Mouse (Mus musculus) intestine, embryonic 16.5 days (tissue): ENCODE results near the gene Ndufb6. TPM values are rescaled to one million over a fixed set of nuclear protein-coding genes. Genes with fewer than 3 reads are reported as not detected.

Source experiments
- ATAC-seq: fragments of 200-750 bp; cut with Nextera tagmentation; 2 replicates; pipeline ENCODE4 v1.8.0; 2017; ENCODE audit warnings: moderate TSS enrichment, moderate library complexity
- H3K27ac ChIP-seq: fragments of 300-500 bp; sonication (generic); 2 replicates; pipeline ENCODE4 v1.5.1; 2014; ENCODE audit warnings: mild to moderate bottlenecking, low read length
- H3K27me3 ChIP-seq: fragments of 300-500 bp; sonication (generic); replicated peaks from 2 replicates; pipeline ENCODE4 v1.6.1; 2014; ENCODE audit warnings: low read length, control low read depth, mixed read lengths; ENCODE audit not compliant: control insufficient read depth, insufficient read depth
- H3K36me3 ChIP-seq: fragments of 300-500 bp; sonication (generic); 2 replicates; pipeline ENCODE4 v1.6.1; 2014; ENCODE audit warnings: low read length, control low read depth; ENCODE audit not compliant: control insufficient read depth, insufficient read depth
- H3K4me1 ChIP-seq: fragments of 300-500 bp; sonication (generic); 2 replicates; pipeline ENCODE4 v1.6.1; 2014; ENCODE audit warnings: low read length, control low read depth, mixed read lengths; ENCODE audit not compliant: control insufficient read depth, insufficient read depth
- H3K4me2 ChIP-seq: fragments of 300-500 bp; sonication (generic); 2 replicates; pipeline ENCODE4 v1.6.1; 2014; ENCODE audit warnings: low read depth, low read length, control low read depth
- H3K4me3 ChIP-seq: fragments of 300-500 bp; sonication (generic); 2 replicates; pipeline ENCODE4 v1.5.1; 2014; ENCODE audit warnings: mild to moderate bottlenecking, low read length
- H3K9ac ChIP-seq: fragments of 300-500 bp; sonication (generic); 2 replicates; pipeline ENCODE4 v1.6.1; 2014; ENCODE audit warnings: low read depth, low read length
- H3K9me3 ChIP-seq: fragments of 300-500 bp; sonication (generic); 2 replicates; pipeline ENCODE4 v1.6.1; 2016; ENCODE audit warnings: low read length, control low read depth; ENCODE audit not compliant: control insufficient read depth
- WGBS: fragments of 180-500 bp; shearing (Covaris S2); extraction: QIAGEN DNeasy Blood & Tissue Kit; methylation state at CpG from one replicate; pipeline ENCODE4 v1.1.7; 2014; 5-methylcytosine and 5-hydroxymethylcytosine counted together
- polyA plus RNA-seq: library from polyadenylated mRNA; unstranded; fragments of >200 nt; fragmentation: Nextera tagmentation; extraction: Ambion mirVana; gene quantifications from 2 replicates; pipeline ENCODE4 v1.2.1, GENCODE M21; 2015

The Ndufb6 gene
- polyA plus RNA-seq, result 399 and 413 TPM in 2 replicates

DNA sequence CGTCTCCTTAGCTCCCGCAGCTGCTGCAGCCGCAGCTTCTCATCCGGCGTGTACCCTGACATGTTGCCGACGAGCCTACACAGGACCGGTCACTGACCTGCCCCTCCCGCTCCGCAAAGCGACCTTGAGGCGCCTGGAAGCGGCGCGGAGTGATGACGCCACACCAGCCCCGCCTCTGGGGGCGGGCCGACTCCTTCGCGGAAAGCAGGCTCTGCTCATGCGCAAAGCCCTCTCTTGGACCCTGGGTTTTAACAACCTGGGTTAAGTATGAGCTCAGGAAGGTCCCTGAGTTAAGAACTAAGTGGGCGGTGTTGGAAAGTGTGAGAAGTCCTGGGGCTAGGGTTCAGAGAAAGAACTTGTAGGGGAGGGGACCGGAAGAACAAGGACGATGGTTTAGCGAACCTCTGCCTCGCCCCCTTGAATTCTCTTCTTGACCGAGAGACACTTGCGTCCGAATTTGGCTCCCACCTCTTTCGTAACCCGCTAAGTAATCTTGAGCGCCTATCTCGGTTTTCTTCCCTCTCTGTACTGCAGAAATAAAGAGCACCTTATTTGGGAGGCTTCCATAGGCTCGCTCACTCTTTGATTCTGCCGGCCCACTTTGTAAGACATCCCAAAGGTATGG, at the start of gene Ndufb6:
TSS of gene Ndufb6 (minus strand) at position 146 of the 625 bp plus-strand sequence.
- Histone ChIP-seq H3K9ac (peak within 1 kb of the TSS; percentile 93), H3K27me3 (no peaks in the 10 kb centered on the region), H3K27ac (peak within 1 kb of the TSS; percentile 92), H3K4me1 (peaks cover 10% of the 10 kb centered on the region), H3K4me3 (peak within 1 kb of the TSS; percentile 93), H3K9me3 (no peaks in the 10 kb centered on the region), H3K36me3 (no peaks in the 10 kb centered on the region), H3K4me2 (peak within 1 kb of the TSS; percentile 81)
- peak; percentile 97 for ATAC-seq
- under 1% methylated on average over 35 of the region's 36 CpGs for WGBS

DNA sequence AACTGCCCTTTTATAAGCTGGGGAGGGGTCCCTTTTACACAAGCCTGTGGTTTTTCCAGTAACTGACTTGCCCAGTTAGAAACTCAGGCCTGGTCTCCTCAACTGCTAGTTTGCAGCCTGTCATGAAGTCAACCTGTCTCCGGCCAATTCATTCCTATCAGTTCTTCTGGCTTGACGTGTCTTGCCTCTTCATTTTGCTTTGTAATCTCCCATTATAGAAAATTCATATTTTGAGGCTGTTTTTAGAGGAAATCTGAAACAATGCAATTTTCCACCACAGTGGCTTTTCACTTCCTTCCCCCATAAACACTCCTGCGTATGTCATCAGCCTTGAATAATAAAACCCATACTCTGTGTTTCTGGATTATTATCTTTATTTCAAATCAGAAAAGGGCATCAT, 47.9 kb upstream of the Ndufb6 start:
- no peak overlapping the region for H3K27ac ChIP-seq
- H3K4me3 ChIP-seq, result no peak overlapping the region
- no peaks in the 10 kb centered on the region for H3K4me1 ChIP-seq
- no peak overlapping the region for H3K4me2 ChIP-seq
- no peaks in the 10 kb centered on the region for H3K27me3 ChIP-seq
- ATAC-seq, result no peak
- H3K36me3 ChIP-seq, result no peaks in the 10 kb centered on the region
- H3K9me3 ChIP-seq, result no peaks in the 10 kb centered on the region
- no peak overlapping the region for H3K9ac ChIP-seq
- WGBS, result 85% methylated on average over 3 of the region's 3 CpGs

DNA sequence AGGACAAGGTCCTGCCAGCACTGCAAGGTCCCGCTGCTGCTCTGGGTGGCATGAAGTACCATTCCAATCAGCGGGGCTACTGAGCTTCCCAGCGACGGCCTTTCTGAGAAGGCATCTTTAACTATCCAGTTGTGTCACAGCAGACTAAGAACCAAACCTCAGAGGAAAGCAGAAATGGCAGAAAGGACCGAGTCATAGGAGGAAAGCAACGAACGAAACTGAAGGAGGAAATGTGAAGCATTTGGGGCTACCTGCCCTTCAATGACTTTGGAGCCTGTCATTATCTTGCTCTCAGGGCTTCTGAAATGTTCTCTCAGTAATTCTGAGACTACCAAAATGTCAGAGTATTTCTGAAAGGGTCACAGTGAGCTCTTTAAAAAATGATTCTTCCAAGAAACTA, 45.4 kb upstream of the Ndufb6 start:
- no peak overlapping the region for H3K27ac ChIP-seq
- no peaks in the 10 kb centered on the region for H3K27me3 ChIP-seq
- H3K4me2 ChIP-seq, result no peak overlapping the region
- H3K9ac ChIP-seq, result no peak overlapping the region
- 82% methylated on average over 7 of the region's 7 CpGs for WGBS
- H3K36me3 ChIP-seq, result no peaks in the 10 kb centered on the region
- no peak for ATAC-seq
- no peaks in the 10 kb centered on the region for H3K4me1 ChIP-seq
- H3K4me3 ChIP-seq, result no peak overlapping the region
- no peaks in the 10 kb centered on the region for H3K9me3 ChIP-seq

DNA sequence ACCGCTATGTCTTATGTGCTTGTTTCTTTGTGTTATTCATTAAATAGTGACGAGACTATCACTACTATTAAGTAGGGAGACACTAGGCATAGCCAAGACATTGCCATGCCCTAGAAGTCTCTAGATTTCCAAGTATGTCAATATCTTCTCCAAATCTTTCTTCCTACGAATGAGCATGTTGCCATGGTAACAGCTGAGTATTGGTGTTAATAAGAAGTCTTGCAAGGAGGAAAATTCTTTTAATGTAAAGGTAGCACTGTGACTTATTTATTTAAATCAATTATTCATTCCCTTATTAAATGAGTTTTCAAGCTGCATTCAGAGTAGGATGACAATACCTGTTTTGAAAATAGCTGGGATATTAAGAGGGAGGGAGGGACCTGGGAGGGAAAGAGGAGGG, 38.2 kb upstream of the Ndufb6 start:
- Histone ChIP-seq H3K9me3 (no peaks in the 10 kb centered on the region), H3K4me2 (no peak overlapping the region), H3K27ac (no peak overlapping the region), H3K4me3 (no peak overlapping the region), H3K9ac (no peak overlapping the region), H3K4me1 (no peaks in the 10 kb centered on the region), H3K36me3 (no peaks in the 10 kb centered on the region), H3K27me3 (no peaks in the 10 kb centered on the region)
- WGBS, result 75% methylated on average over 3 of the region's 3 CpGs
- no peak for ATAC-seq

DNA sequence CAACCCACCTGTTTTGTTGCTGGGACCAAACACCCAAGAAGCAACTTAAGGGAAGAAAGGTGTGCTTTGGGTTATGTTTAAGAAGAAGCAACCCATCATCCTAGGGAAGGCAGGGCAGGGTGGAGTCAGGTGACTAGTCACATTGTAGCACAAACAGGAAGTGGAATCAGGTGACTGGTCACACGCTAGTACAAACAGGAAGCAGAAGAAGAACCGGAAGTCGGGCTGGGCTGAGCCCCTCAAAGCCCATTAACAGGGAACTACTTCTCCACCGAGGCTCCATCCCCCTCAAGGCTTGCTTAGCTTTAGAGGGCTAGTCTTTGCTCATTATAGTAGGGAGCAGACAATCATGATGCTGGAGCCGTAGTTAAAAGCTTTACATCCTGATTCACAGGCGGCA, 33.8 kb upstream of the Ndufb6 start:
- WGBS, result 78% methylated on average over 6 of the region's 6 CpGs

DNA sequence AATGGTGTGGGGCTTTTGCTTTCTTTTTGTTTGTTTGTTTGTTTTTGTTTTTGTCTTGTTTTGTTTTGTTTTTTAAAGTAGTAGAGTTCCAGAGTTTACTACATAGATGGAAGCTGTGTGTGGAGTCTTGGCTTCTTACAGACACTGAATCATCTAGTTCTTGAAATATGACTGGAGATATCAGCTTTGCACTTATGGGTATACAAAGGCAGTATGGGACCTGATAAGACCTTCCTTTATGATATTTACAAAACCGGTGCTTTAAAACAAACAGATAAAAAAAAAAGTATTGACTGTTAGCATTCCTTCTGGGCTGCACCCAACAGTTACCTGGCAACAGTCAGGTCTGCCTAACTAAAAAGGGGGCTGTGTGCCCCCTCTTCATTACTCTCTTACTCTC, 33.0 kb upstream of the Ndufb6 start:
- Histone ChIP-seq H3K9me3 (no peaks in the 10 kb centered on the region), H3K9ac (no peak overlapping the region), H3K4me3 (no peak overlapping the region), H3K4me1 (no peaks in the 10 kb centered on the region), H3K27me3 (no peaks in the 10 kb centered on the region), H3K36me3 (no peaks in the 10 kb centered on the region), H3K27ac (no peak overlapping the region), H3K4me2 (no peak overlapping the region)
- 39% methylated on average over 1 of the region's 1 CpGs for WGBS
- no peak for ATAC-seq

More for the DNA sequence above, 33.8 kb upstream of the Ndufb6 start:
- Histone ChIP-seq H3K36me3 (no peaks in the 10 kb centered on the region), H3K9ac (no peak overlapping the region), H3K4me3 (no peak overlapping the region), H3K4me1 (no peaks in the 10 kb centered on the region), H3K27me3 (no peaks in the 10 kb centered on the region), H3K9me3 (no peaks in the 10 kb centered on the region), H3K4me2 (no peak overlapping the region), H3K27ac (no peak overlapping the region)
- no peak for ATAC-seq

DNA sequence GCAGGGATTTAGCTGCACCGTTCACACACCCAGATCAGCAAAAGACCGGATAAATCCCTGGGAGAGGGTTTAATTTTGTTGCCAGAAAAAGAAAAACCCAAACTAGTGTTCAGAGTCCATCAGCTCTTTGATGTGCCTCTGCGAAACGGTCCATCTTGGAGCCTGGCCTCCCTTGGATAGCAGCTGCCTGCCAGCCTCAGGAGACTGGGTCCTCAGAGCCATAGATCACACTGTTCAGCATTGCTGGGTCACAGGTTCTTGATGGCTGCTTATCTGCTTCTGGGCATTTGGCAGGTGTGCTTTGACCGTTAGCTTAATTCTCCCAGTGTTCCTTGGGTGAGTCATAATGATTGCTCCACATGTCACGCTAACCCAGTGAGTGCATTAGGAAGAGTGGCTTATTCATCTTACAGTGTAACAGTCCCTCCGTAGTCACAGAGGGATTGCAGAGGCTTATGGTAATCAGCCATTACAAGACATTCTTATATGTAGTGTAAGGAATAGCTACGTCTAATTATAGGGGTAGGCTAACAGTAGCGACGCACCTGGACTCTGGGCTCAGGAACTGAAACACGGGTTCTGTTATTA, 31.7 kb upstream of the Ndufb6 start:
- H3K27ac ChIP-seq, result no peak overlapping the region
- ATAC-seq, result no peak
- H3K36me3 ChIP-seq, result no peaks in the 10 kb centered on the region
- no peaks in the 10 kb centered on the region for H3K4me1 ChIP-seq
- no peaks in the 10 kb centered on the region for H3K27me3 ChIP-seq
- no peaks in the 10 kb centered on the region for H3K9me3 ChIP-seq
- WGBS, result 71% methylated on average over 11 of the region's 11 CpGs
- H3K4me3 ChIP-seq, result no peak overlapping the region
- H3K9ac ChIP-seq, result no peak overlapping the region
- H3K4me2 ChIP-seq, result no peak overlapping the region

DNA sequence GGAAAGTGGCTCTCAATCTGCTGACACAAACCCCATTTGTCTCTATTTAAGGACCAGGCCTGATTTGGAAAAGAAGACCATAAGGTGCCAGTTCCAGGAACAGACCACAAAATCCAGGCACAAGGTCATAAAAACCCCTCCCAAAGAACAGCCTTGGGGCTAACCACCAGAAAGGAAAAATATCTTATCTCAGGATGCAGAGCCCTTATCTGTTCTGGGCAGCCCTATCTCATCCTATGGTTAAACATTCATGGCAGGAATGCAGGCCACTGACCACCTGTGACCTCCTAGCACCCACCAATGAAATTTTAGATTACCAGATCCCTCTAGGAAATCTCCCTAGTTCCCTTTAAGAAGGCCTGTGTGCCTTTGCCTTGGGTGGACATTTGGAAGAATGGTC, 30.5 kb upstream of the Ndufb6 start:
- Histone ChIP-seq H3K27ac (no peak overlapping the region), H3K4me1 (no peaks in the 10 kb centered on the region), H3K4me2 (no peak overlapping the region), H3K9ac (no peak overlapping the region), H3K4me3 (no peak overlapping the region), H3K27me3 (no peaks in the 10 kb centered on the region), H3K9me3 (no peaks in the 10 kb centered on the region), H3K36me3 (no peaks in the 10 kb centered on the region)
- ATAC-seq, result no peak

DNA sequence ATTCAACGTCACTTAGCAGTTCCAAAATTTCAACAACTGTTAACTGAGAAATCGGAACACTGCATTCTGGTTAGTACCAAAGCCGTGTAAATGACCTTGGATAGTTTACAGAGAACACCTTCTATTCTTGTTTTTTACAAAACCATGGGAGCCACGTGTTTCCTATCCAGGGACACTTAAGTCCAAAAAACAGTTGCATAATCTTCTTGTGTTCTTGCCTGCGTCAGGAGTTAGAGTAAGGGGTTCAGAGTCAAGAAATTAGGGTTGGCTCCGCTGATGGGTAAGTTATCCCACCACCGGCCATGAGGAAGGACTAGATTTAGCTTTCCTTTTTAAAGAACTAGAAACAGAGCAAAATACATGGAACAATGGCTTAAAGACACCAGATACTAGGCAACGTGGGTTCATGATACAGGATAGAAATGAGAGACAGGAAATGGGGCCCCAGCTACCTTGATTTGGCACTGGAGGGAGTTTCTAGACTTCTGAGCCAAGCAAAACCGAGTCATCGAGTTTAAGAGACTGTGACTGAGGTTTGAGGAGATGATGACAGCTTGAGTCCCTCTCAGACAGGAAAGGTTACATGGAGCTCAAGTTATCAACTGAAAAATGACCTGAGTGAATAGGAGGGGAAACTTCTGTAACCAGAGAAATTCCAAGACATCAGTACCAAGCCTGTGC, 23.4 kb upstream of the Ndufb6 start:
- peaks cover 4% of the 10 kb centered on the region; the same call in 1 of the 2 replicates for H3K27me3 ChIP-seq
- no peaks in the 10 kb centered on the region for H3K9me3 ChIP-seq
- ATAC-seq, result no peak
- no peak overlapping the region for H3K4me2 ChIP-seq
- H3K4me1 ChIP-seq, result no peaks in the 10 kb centered on the region
- WGBS, result 78% methylated on average over 10 of the region's 10 CpGs
- no peaks in the 10 kb centered on the region for H3K36me3 ChIP-seq
- H3K9ac ChIP-seq, result no peak overlapping the region
- H3K27ac ChIP-seq, result no peak overlapping the region
- H3K4me3 ChIP-seq, result no peak overlapping the region
